Mouse (Mus musculus) leukemia stem cell, adult 10-12 weeks (primary cell): ENCODE results near the gene Hs3st4. TPM values are rescaled to one million over a fixed set of nuclear protein-coding genes. Genes with fewer than 3 reads are reported as not detected.

Experiments
- polyA plus RNA-seq: library from polyadenylated mRNA; stranded (reverse); fragments of >175 nt; gene quantifications from 2 replicates; pipeline ENCODE4 v1.2.3, GENCODE M21; 2012; ENCODE audit warnings: low replicate concordance

The Hs3st4 gene
- polyA plus RNA-seq, result not detected in 2 replicates

DNA sequence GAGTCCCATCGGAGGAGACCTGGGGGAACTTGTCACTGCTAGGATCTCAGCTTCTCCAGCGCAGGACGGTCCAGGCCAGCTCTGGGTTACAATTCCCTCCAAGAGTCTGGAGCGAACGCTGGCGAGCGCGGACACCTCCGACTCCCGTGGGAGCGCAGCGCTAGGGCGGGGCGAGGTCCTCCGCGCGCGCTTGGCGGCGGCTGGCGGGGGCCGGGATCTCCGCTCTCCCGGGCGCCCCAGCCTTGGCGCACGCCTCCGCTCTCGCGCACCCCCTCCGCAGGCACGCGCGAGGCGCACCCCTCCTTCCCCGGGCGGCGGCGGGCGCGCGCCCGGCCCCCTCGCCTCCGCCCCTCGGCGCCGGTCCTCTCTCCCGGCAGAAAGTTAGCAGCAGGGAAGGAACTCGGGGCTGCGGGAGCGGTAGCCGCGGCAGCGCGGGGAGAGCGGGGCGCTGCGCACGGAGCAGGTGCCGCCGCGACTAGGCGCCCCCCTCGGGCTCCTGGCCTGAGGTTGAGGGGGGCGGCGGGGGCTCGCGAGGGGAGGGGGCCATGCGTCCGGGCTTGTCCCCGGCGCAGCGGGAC lies at the start of gene Hs3st4:
Hs3st4 (plus strand) TSS at position 409 of the 578 bp plus-strand sequence.

